Mouse (Mus musculus): Measurements from ENCODE around the gene Smarcc2.

- no peak for TF ChIP-seq CTCF (IDR thresholded peaks at IDR 0.05; ENCODE audit: control insufficient read depth, insufficient read depth, low read length)
- no peak for TF ChIP-seq POLR2A (IDR thresholded peaks at IDR 0.05; ENCODE audit: borderline replicate concordance, control insufficient read depth, low read depth, low read length)
Measured at GRCm38 (mm10) chr10:128495270-128495669, 36.2 kb downstream of the Smarcc2 start.

Data from bone marrow, adult 2 months (tissue).